Mouse (Mus musculus): ENCODE measurements at regions not wholly inside any gene's neighbourhood (a gene's known extent, or its start where the extent isn't known, plus 50 kb on each side); places are given as distances from the start of the nearest gene placed in this dataset.

DNA sequence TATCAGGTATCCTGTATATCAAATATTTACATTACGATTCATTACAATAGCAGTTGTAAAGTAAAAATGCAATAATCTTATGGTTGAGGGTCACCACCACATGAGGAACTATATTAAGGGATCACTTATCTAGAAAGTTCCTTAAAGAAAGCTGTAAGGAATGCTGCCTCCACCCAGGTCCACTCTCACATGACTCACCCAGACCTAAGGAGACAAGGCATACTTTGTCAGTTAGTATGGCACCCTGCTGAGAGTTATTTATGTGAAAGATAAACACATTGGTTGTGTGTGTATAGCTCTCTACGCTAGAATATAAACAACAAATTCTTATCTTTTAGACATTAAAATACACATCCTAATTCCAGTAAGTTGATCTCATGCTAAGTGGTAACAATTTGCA lies 619.6 kb upstream of the Cited2 start:
- no peak for TF ChIP-seq CTCF (IDR thresholded peaks at IDR 0.05; ENCODE audit: low read depth, low read length)
- TF ChIP-seq POLR2A (IDR thresholded peaks at IDR 0.05; ENCODE audit: extremely low read depth, insufficient read depth, low read length) = no peak
